Mouse (Mus musculus) retina, postnatal 7 days (tissue): ENCODE measurements around the gene Gm3259.
"Not testable (repeated sequence)": the region's sequence is repeated elsewhere in the genome, so short reads cannot be mapped to it uniquely, and the experiment has no call there.

Source experiments
- DNase-seq: peaks from one replicate; pipeline ENCODE4 v3.0.0-alpha.2; 2012; ENCODE audit warnings: low read depth, low spot score

Gm3259 gene

DNA sequence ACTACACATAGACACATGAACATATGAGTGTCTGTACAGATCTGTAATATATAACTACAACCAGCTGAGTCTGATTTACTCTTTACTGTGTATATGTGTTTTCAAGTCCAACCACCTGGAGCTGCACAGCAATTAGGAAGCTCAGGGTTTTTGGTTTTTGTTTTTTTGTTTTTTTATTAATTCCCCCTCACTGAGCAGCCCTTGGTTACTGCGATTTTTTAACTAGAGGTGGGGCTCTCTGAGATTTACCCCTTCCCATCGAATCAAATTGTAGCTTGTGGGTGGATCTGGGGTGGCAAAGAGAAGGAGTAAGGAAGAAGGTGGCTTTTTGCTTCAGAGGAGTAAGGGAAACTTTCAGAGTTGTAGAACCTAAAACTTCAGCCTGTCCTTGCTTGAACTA is at the start of gene Gm3259:
Gene Gm3259 (plus strand): TSS at position 301 of the 400 bp plus-strand sequence.
- not testable (repeated sequence) for DNase-seq

GRCm38 (mm10) chr5:95272668-95273067 is 33.0 kb upstream of the Gm3259 start, which contains the start of gene Gm10424:
Gm10424 (minus strand) TSS chr5:95272768.
- DNase-seq = not testable (repeated sequence)
